Mouse (Mus musculus) lung, adult 2 months (tissue): ENCODE measurements around the gene Becn1. TPM values are rescaled to one million over a fixed set of nuclear protein-coding genes. Genes with fewer than 3 reads are reported as not detected.

Experiments
- DNase-seq: peaks from one replicate; pipeline ENCODE4 v3.0.0; 2022
- H3K4me1 ChIP-seq: fragments of 200-500 bp; 2 replicates; pipeline ENCODE4 v1.6.1; 2011; ENCODE audit warnings: low read length; ENCODE audit not compliant: control insufficient read depth, insufficient read depth
- H3K4me3 ChIP-seq: fragments of 200-500 bp; replicated peaks from 2 replicates; pipeline ENCODE3; 2011; ENCODE audit warnings: low read depth, mild to moderate bottlenecking, control low read depth, low read length; ENCODE audit errors: extremely low read depth
- CTCF ChIP-seq: fragments of 200-500 bp; IDR thresholded peaks from 2 replicates; pipeline ENCODE4 v1.5.1; 2011; ENCODE audit warnings: mild to moderate bottlenecking, low read length, control low read depth; ENCODE audit not compliant: insufficient read depth
- POLR2A ChIP-seq: fragments of 200-500 bp; IDR thresholded peaks from 2 replicates; pipeline ENCODE4 v1.6.1; 2011; ENCODE audit warnings: low read depth, mild to moderate bottlenecking, control low read depth, low read length, borderline replicate concordance; ENCODE audit errors: extremely low read depth
- WGBS: fragments of 180-500 bp; shearing (Covaris S2); methylation state at CpG from one replicate; pipeline ENCODE4 v1.1.7; 2018; 5-methylcytosine and 5-hydroxymethylcytosine counted together
- polyA plus RNA-seq: library from polyadenylated mRNA; depleted of rRNA; stranded (reverse); fragments of >200 nt; gene quantifications from 2 replicates; pipeline ENCODE4 v1.2.3, GENCODE M21; 2012; rRNA removed

Gene Becn1
- 70.3 and 97.9 TPM in 2 replicates for polyA plus RNA-seq

DNA sequence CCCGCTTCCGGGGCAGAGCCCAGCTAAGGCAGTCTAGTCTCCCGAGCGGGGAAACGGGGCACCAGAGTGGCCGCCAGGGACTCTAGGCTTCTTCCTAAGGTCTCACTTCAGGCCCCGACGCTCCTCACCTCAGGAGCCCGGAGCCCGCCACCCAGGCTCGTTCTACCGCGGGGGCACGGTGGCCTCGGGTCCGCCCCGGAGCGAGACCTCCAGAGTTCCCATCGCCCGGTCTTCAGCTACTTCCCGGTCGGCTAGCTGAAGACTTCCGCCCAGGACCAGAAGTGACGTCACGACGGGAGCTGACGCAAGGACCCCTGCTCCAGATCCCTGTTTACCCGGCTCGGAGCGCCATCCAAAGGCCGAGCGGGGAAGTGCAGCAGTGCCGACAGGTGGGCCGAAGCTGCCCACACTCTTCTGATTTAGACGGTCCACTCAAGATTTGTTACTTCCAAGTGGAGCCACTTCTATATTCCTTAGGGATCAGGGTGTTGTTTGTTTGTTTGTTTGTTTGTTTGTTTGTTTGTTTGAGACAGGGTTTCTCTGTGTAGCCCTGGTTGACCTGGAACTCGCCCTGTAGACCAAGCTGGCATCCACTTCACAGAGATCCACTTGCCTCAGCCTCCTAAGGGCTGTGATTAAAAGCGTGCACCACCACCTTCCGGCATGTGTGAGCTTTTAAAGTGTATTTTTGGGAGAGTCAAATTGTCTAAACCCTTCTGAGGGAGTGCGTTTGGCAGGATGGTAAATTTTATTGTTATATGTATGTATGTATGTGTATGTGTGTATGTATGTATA lies at the start of gene Becn1:
Gene Becn1 (minus strand): TSS at position 283 of the 795 bp plus-strand sequence.
- 5% methylated on average over 39 of the region's 39 CpGs for WGBS
- Histone ChIP-seq H3K4me3 (peak within 1 kb of the TSS; percentile 87), H3K4me1 (peaks cover 5% of the 10 kb centered on the region)
- TF ChIP-seq POLR2A: peak; percentile 65; the same call in 1 of the 2 replicates
- peak; percentile 82 for TF ChIP-seq CTCF
- peak; percentile 98 for DNase-seq

DNA sequence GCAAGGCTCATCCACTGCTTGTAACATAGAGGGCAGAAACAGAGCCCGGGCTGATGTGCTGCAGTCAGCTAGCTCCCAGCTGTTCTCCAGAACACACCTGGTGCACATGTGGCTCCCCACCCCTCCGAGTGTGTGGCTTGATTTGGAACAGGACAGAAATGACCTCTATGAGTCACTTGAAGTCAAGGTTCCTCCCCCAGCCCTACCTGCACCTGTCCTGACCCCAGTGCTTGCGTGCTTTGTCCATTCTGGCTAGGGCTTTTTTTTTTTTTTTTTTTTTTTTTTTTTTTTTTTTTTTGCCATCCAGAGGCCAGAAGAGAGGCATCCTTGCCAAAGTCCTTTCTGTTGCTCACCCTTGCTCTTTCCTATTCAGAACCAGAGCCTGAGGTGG lies 49.6 kb upstream of the Becn1 start:
- TF ChIP-seq CTCF: no peak
- Histone ChIP-seq H3K4me3 (no peak overlapping the region), H3K4me1 (no peaks in the 10 kb centered on the region)
- 67% methylated on average over 3 of the region's 3 CpGs for WGBS
- no peak for DNase-seq

DNA sequence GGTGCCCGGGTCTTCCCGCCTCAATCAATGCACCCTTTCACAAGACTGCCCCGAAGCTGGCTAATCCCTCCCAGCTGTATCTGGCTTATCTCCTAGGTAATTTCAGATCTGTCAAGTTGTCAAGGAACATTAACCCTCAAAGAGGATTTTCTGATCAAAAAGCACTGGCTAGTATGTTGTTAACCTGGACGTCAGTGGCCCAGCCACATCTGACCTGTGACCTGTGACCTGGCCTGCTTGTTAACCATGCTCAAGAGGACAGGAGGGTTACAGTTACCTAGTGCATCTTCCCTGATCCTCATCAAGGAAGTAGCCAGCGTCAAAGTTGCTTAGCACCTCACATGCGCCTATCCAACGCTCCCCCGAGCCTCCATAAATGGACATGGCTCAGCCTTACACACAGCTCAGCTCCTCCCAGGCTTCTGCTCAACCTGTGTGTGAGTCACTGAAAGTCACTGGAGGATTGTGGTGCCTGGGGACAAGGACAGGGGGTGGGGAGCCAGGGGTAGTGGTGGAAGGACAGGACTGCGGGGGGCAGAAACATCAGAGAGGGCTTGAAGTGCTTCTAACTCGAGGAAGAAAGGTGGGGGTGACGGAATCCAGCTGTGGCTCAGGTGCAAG lies 49.1 kb upstream of the Becn1 start:
- no peak for DNase-seq
- no peak for TF ChIP-seq POLR2A
- TF ChIP-seq CTCF: no peak
- no peaks in the 10 kb centered on the region for H3K4me1 ChIP-seq
- no peak overlapping the region for H3K4me3 ChIP-seq
- WGBS: 57% methylated on average over 11 of the region's 11 CpGs

DNA sequence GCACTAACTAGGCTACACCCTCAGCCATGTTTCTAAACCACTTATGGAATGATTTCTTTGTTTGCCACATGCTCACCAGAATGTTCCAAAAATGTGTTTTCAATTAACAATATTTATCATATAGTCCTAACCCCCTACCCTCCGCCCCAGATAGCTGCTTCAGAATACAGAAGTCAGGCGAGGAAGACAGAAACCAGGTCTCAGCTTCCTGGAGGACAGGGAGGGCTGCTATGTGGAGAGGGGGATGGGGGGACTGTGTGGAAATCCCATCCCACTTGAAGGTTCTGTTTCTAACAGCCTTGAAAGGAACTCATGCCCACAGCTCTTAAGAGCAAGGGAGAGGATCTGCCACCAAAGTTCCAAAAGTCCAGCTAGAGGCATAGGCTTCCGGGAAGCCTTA lies 47.1 kb upstream of the Becn1 start:
- Histone ChIP-seq H3K4me1 (no peaks in the 10 kb centered on the region), H3K4me3 (no peak overlapping the region)
- TF ChIP-seq POLR2A (no peak), CTCF (no peak)
- WGBS: 73% methylated on average over 3 of the region's 3 CpGs
- DNase-seq: no peak

DNA sequence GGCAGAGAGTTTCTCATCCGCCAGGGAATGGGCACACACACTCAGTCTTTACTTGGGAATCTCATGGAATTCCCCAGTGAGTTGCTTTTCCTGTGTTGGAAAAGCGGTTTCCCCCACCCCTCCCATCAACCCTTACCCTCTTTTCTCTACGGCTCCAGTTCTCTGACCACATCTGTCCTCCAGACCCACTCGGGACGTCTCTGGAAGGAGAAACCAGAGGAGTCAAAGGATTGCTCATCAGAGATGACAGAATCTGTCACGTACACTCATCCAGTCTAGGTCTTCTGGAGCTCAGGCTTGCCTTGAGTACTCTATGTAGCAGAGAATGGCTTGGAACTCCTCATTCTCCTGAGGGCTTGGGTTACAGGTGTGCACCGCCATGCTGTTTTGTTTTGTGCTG lies 46.7 kb upstream of the Becn1 start:
- WGBS: 56% methylated on average over 7 of the region's 7 CpGs
- no peak overlapping the region for H3K4me3 ChIP-seq
- DNase-seq: no peak
- no peaks in the 10 kb centered on the region for H3K4me1 ChIP-seq
- TF ChIP-seq CTCF: no peak
- no peak for TF ChIP-seq POLR2A

DNA sequence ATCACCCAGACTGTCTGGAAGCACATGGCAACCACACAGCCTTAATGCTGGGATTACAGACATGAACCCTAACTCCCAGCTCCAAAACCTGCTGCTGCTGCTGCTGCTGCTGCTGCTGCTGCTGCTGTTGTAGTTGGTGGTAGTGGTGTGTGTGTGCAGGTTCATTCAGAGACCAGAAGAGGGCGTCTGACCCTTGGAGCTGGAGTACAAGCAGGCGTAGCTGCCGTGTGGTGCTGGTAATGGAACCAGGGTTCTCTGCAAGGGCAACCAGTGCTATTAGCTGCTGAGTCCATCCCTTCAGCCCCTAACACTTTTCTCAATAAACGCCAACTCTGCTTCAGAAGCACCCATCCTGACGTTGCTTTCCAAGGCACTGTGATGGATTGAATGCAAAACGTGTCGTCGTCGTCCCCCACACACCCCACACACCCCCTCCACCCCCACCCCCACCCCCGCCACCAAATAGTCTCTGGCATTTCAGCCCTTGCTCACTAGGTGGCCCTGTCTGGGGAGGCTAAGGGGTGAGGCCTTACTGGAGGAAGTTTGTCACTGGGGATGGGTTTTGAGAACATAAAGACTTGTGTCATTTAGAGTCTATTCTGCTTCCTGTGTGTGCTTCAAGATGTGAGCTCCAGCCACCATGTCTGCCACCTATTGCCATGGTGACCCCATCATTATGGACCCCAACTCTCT lies 45.1 kb upstream of the Becn1 start:
- H3K4me3 ChIP-seq: no peak overlapping the region
- TF ChIP-seq POLR2A (no peak), CTCF (no peak)
- no peaks in the 10 kb centered on the region for H3K4me1 ChIP-seq
- WGBS: 68% methylated on average over 10 of the region's 10 CpGs
- no peak for DNase-seq

DNA sequence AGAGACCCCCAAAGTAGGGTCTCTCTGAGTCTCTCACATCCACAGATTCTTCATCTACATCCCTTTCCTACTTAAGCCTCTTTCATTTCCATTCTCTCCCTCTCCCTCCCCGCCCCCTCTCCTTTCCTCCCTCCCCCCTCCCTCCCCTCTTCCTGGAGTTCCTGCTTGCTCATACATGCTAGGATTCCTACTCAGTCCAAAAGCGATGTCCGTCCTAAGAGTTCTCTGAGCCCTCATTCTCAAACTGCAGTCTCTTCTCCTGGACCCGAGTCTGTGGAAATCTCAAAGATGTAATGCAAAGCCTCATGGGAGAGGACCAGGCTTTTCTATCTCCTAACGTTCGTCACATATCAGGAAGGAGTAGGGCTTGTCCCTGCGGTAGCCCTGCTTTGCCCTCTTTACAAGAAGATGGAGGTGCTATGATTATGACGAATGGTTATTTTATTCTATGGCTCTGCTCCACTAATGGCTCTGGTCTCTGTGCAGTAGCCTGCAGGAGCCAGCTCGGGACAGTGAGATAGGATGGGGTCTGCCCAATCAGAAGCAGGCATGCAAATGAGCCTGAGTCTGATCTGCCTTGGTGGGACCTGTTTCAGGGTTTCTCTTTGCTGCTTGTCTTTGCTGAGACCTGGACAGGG lies 36.2 kb upstream of the Becn1 start:
- TF ChIP-seq CTCF (no peak), POLR2A (no peak)
- no peak for DNase-seq
- H3K4me3 ChIP-seq: peak overlapping the region; percentile 42
- WGBS: 1% methylated on average over 9 of the region's 9 CpGs
- peaks cover 2% of the 10 kb centered on the region; the same call in 1 of the 2 replicates for H3K4me1 ChIP-seq

DNA sequence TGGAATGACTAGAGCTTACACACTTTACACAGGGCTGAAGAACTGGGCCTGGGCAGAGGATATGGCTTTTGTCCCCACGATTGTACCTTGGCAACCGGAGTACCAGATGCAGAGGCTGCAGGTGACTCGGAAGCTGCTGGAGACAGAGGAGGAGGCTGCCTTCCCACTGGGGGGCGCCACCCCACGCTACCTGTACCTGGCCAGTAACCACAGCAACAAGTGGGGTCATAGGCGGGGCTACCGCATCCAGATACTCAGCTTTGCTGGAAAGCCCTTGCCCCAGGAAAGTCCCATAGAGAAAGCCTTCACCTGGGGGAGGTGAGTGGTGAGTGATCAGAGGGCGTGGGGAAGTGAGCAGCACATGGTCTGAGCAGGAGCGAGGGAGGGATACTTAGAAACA lies 33.6 kb upstream of the Becn1 start:
- no peak for DNase-seq
- no peak overlapping the region for H3K4me3 ChIP-seq
- TF ChIP-seq POLR2A: no peak
- H3K4me1 ChIP-seq: peaks cover 2% of the 10 kb centered on the region; the same call in 1 of the 2 replicates
- 78% methylated on average over 9 of the region's 9 CpGs for WGBS

DNA sequence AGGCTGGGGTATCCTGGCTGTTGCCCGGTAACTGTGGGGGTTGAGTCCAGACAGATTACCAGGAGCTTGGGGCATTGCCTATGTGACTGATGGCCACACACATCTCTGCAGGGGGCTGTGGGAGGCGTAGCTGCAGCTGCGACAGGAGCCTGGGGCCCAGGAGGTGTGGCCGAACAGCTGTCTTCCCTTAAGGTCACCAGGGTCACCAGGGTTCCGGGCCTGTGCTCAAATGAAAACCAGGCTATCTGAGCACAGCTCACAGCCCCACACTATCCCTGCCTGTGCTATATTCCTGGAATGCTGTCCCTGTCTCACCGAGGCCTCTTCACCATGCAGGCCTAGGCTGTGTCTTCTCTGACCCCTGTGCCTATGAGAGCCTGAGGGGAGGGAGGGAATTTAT lies 32.4 kb upstream of the Becn1 start:
- Histone ChIP-seq H3K4me1 (peaks cover 2% of the 10 kb centered on the region; the same call in 1 of the 2 replicates), H3K4me3 (no peak overlapping the region)
- 47% methylated on average over 6 of the region's 6 CpGs for WGBS
- DNase-seq: no peak
- TF ChIP-seq POLR2A: no peak
- TF ChIP-seq CTCF: no peak
